Mouse (Mus musculus) thymus, adult 18-20 months (tissue): Measurements from ENCODE around the gene Dot1l.
A peak's percentile ranks its signal among the peaks of the same experiment; 100 is the strongest.

Experiments used
- DNase-seq, 2 experiments: peaks; one replicate each; pipeline ENCODE4 v3.0.0; 2022; ENCODE audit warnings: mixed read lengths in 2 of 2

Dot1l gene

GRCm38 (mm10) chr10:80754594-80755290 is at the start of gene Dot1l:
Gene Dot1l (plus strand): TSS chr10:80755206.
- peak; percentile 96 to 97 for DNase-seq

- no peak for DNase-seq
Observed at GRCm38 (mm10) chr10:80705479-80705878, 49.5 kb upstream of the Dot1l start.

- no peak for DNase-seq
Observed at GRCm38 (mm10) chr10:80710834-80711233, 44.2 kb upstream of the Dot1l start.

DNA sequence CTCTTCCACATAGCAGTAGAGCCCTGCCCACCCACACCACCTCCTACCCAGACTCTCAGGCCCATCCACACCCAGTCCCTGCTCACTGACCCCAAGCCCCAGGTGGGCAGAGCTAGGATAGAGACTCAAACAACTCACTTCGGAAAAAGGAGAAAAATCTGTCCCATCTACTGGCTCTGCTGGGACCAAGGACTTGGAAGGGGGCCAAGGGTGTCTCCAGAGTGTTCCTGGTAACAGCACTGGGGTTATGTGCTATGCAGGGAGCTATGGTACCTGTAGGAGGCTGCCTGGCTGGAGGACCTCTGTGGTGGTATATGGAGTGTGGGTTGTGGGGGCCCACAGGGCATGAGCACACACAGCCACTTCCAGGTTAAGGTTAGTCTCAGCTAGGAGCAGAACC is 37.7 kb upstream of the Dot1l start:
- no peak for DNase-seq

- DNase-seq, result no peak
Observed at GRCm38 (mm10) chr10:80727369-80728127, 27.5 kb upstream of the Dot1l start.

GRCm38 (mm10) chr10:80732611-80733101 is 22.4 kb upstream of the Dot1l start:
- DNase-seq, result no peak

DNA sequence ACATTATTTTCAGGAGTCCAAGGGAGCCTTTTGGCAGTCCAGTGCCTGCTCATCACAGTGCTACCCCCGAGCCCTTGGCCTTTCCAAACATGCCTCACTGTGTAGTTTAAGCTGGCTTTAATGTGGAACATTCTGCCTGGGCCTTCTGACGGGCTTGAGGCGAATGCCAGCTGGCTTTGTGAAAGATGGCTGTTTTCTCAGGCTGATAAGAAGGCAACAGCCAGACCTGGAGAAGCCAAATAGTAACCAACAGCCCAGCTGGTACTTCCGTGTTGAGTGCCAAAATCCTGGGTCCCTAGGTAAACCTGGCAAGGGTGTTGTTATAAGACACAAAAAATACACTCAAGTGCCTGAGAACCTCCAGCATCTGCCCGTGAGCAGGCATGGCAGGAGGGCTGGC is 18.3 kb upstream of the Dot1l start:
- DNase-seq, result no peak

DNA sequence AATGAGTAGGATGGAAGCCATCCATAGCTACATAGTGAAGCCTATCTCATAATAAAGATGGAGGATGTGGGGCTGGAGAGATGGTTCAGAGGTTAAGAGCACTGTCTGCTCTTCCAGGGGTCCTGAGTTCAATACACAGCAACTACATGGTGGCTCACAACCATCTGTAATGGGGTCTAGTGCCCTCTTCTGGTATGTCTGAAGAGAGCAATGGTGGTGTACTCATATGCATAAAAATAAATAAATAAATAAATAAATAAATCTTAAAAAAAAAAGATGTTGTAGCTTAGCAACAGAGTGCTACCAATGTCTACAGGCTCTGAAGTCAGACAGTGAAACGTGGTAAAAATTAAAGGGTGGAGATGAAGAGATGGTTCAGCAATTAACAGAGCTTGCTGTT is 16.3 kb upstream of the Dot1l start:
- no peak for DNase-seq

- DNase-seq, result no peak
Observed at GRCm38 (mm10) chr10:80741146-80741545, 13.9 kb upstream of the Dot1l start.

DNA sequence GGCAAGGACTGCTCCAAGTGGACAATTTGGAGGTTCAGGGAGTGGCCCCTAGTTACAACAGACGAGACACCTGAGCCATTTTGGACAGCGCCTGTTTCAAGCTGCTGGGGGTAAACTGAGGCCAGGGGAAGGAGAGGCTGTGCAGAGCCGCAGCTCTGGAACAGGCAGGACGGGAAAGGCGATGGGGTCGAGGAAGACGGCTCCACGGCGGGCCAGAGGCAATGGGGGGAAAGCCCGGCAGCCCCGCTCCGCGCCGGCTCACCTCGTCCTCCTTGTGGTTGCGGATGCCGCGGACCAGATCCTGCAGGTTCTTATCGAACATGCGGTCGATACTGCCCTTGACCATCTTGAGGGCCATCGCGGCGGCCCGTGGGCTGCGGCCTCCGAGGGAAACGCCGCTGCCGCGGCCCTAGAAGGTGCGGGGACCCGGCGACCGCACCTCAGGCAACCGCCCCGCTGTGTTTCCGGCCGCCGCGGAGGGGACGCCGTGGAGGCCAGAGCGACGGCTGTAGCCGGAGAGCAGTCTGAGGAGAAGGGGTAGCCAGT is 13.3 kb upstream of the Dot1l start:
- DNase-seq, result no peak

DNA sequence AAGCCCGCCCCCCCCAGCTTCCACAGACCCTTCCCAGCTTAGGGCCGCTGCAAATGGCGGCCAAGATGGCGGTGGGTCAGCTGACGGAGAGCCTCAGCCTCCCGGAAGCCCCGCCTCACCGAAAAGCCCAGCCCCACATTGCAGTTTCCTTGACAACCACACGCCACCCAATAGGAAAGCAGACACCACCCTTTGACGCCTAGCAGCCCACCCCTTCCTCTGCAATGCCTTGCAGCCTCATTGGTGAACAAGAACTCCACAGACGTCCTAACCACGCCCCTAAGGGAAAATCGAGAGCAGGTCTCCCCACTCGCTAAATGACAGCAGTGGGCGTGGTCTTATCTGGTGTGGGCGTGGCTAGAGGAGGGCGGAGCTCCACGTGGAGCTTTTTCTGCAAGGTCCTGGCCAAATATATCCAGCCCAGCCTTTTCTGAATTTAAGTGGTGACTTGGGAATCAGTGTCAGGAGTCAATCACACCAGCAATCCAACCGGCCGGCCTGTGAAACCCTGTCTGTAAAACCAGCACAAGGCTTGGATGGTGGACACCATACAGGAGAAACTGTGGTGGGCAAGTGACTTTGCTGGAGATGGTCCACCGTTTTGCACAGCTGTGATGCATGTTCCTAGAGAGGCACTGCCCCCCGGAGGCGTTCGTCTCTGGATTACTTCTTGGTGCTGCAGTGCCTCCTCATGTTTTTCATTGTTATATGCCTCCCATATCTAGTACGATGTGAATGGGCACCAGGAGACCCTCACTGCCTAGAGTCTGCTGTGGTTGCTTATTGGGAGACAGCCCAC is 12.6 kb upstream of the Dot1l start, which contains the start of gene Ap3d1:
Gene Ap3d1, minus strand, starts transcription at position 85 of the 799 bp plus-strand sequence.
- DNase-seq, result peak; percentile 96 to 99

DNA sequence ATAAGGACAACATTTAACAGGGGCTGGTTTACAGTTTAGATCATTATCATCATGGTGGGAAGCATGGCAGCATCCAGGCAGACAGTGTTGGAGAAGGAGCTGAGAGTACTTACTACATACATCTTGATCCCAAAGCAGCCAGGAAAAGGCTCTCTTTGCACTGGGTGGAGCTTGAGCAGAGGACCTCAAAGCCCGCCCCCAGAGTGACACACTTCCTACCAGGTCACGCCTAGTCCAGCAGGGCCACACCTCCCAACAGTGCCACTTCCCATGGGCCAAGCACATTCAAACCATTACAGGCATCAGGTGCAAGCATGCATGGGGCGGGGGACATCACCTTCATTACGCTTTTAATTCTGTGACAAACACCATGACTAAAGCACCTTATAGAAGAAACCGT is 10.7 kb upstream of the Dot1l start:
- DNase-seq, result peak in 1 of 2 experiments; percentile 14

DNA sequence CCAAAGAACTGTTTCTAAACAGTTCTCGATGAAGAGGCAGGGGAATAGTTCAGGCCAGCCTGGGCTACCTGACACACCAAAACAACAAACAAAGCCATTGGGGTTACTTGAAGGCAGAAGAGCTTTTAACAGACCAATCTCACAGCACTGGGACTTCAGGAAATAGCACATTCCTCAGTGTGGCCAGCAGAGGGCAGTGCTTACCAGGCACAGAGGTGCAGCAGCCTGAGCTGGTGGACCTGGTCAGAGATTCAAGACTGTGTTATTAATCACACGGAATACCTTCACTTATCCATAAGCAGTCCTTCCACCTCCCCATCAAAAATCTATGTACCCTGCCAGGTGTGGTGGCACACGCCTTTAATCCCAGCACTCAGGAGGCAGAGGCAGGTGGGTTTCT is 7.6 kb upstream of the Dot1l start:
- DNase-seq, result peak; percentile 44 to 46

DNA sequence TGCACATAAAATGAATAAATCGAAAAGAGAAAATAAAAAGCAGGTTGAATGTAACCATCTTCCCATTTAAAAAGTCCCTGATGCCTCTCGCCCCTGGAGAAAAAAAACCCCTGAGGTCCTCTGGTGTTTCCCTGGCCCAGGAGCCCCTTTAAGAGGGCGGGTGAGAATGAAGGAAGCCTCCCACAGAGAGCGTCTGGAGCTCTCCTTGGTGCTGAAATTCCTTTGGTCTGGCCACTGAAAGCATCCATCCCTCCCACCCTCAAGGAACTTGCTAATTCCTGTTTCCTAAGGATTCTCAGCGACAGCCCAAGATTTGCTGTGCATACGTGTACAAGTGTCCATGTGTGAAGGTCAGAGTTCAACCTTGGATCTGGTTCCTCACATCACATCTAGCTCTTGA is 6.4 kb upstream of the Dot1l start:
- no peak for DNase-seq

- peak in 1 of 2 experiments; percentile 15 for DNase-seq
Observed at GRCm38 (mm10) chr10:80751188-80751832, 3.7 kb upstream of the Dot1l start.

DNA sequence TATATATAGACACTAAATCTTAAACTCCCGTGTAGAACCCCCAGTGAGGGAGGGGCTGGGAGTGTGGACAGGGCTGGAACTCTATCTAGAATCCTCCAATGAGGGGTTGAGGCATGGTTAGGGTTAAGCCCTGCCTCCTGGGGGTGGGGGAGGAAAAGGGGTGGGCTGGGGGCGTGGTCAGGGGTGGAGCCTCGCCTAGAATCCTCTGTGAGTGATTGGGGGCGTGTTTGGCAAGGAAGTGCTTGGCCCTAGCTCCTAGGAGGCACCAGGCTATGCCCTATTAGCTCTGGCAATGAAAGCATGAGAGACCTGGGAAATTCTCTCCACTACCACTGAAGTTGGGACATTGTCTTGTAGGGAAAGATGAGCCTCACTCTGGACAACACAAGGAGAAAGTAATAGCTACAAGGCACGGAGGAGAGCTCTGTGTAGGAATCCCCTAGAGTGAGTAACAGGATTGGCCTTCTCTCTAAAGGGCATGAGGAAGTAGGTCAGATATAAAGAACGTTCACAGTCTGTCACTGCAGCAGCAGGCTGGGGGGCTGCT is 2.9 kb upstream of the Dot1l start:
- peak; percentile 37 to 51 for DNase-seq

GRCm38 (mm10) chr10:80755291-80756015 is 447 bp downstream of the Dot1l start:
- DNase-seq, result no peak

DNA sequence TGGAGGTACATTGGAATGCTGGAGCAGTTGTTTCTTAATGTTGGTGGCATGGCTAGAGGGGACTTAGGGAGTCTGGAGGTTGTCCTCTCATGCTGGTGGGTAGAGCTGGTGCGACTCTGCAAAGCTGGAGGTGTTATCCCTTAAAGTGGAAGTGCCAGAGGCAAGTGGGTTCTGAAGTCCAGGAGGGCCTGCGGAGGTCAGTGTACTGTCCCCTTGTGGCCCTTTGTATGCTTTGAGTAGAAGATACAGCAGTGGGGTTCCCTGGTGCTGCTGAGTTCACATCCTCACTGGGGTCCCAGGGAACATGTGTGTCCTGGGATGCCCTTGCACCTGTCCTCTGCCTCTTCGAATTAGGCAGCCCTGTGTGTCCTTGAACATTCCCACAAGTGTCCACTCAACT is 1.1 kb downstream of the Dot1l start:
- no peak for DNase-seq

DNA sequence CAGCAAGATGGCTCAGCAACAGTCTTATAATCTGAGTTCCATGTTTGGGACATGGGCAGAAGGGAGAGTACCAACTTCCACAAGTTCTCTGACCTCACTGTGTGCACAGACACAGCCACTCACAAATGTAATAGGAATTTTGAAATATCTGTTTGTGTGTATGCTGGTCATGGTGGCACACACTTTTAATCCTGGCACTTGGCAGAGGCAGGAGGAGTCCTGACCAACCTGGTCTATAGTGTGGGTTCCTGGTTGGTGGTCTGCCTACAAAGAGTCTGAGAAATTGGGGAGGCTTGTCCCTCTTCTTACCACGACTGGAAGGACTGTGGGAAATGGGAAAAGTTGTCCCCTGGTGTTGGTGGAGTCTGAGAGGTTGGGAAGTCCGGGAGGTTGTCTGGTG is 1.5 kb downstream of the Dot1l start:
- no peak for DNase-seq

GRCm38 (mm10) chr10:80756967-80757366 is 2.0 kb downstream of the Dot1l start:
- no peak for DNase-seq

- peak; percentile 61 to 64 for DNase-seq
Observed at GRCm38 (mm10) chr10:80757717-80758116, 2.7 kb downstream of the Dot1l start.
